Mouse (Mus musculus): ENCODE measurements around the gene Clec1a. TPM values are rescaled to one million over a fixed set of nuclear protein-coding genes. Genes with fewer than 3 reads are reported as not detected.

Clec1a gene
- total RNA-seq, 2 experiments from 2014 or later = 11.1 to 11.4 TPM

- no peak for DNase-seq
These were observed 45.8 kb downstream of the Clec1a start for GRCm38 (mm10) chr6:129405999-129406398.

DNA sequence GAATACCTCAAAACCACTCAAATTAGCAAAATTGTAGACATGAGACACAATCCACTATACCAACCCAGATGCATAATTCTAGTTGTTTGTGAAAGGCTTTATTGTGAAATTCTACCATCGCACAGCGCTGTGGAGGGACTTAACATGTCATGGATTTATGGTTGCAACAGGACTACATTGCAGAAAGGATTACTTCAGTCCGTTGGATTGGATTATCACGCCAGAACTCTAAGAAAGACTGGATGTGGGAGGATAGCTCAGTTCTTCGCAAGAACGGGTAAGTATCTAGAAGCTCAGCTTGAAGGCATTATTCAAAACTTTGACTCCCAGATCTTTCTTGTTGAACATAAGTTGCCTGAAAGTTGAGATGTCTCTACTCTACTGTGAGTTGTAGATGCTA is 48.4 kb downstream of the Clec1a start:
- no peak for DNase-seq

DNA sequence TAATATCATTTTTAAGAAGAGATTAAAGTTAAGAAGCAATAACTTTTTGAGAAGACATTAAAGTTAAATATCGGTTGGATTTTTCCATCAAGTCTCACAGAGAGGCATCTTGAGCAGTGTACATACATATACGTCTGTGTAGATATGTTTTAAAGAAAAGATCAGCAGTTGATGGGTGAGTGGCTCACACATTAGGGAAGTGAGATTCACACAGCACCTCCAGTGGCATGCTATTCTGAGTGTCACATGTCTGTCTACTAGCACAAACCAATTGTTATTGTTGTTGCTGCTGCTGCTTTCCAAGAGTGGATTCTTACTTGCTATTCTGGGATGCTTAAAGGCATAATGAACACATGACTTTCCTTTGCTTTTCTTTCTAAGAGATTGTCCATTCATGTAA is 49.4 kb downstream of the Clec1a start:
- DNase-seq = no peak

GRCm38 (mm10) chr6:129399945-129400344 is 51.9 kb downstream of the Clec1a start:
- peak; percentile 54 to 65 for DNase-seq

DNA sequence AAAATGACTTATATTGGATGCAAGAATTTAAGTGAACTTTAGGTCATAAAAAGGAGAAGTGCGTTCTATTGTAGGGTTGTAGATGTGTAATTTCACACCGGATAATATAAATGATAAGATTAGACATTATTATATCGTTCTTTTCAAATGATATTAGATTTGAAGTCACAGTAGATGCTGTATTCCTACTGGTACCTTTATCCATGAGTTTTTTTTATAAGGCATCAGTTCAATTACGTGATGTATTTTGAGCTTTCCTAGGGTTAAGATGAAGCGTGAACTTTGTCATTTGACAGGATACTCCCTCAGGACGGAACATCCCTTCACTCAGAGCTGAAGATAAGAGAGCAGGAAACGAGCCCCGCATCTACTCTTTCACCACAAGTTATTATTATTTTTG is 54.8 kb downstream of the Clec1a start, which contains the start of gene Clec1b:
Gene Clec1b, plus strand, starts transcription at position 301 of the 400 bp plus-strand sequence.
- DNase-seq = no peak

- no peak for DNase-seq
These were observed 58.1 kb downstream of the Clec1a start for GRCm38 (mm10) chr6:129393732-129394131.

DNA sequence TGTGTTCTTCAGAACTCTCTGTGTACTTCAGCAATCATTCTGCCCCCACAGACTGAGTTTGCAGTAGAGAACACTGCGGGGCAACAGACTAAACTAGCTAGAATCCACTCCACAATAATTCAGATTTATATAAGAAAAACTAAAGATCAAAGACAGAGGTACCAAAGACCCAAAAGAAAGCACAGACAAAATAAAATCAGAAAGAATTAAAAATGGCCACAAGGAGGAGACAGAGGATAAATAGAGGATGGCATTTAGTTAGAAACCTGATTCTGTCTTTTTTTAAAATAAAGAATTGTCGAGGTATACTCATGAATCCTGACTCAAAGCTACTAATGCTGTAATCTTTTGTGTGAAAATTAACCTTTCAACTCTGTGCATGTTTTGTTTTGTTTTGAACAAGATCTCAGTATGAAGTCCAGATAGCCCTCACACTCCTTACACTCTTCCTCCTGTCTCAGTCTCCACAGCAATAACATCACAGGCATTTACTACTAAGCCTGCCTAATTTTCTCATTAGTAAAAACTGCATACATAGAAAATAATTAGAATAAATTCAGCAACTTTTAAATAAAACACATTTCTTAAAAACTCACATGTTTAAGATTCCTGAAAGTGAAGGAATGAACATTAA is 58.6 kb downstream of the Clec1a start:
- peak in 1 of 2 experiments; percentile 55 for DNase-seq

- no peak for DNase-seq
These were observed 66.0 kb downstream of the Clec1a start, which contains the start of gene Clec12b for GRCm38 (mm10) chr6:129385774-129386173. Gene Clec12b (minus strand): TSS chr6:129385874.

DNA sequence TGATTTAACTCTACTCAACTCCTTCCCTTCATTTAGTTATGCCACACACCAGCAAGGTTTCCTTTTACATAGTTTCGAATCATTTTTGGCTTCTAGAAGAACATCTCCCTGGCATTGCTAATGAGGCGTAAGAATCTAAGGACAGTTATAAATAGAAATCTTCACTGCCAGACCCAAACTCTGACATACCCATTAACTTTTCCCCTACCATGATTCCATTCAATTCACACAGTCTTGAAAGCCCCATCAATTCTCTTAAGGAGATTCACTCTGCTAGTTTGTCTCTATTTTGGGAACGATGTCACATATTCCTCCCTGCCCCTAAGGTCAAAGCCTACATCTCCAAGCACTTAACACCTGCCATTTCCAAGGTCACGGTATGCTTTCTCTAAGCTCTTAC is 66.8 kb downstream of the Clec1a start:
- DNase-seq = no peak

DNA sequence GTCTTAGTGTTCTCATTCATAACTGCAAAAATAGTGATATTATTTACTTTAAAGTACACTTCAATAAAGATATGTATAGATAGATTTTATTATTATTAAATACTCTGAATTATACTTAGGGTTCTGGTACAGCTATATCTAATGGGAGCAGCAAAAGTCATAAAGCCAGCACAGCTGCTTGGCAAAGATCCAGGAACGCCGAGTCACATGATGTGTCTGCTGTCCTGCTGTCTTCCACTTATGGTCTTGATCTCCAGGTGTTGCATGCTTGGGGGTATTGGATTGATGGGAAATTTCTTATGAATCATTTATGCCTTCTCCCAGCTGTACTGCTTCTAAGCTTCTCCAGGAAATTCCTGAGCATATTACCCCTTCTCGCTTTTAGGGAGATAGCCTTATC is 68.3 kb downstream of the Clec1a start:
- no peak for DNase-seq

DNA sequence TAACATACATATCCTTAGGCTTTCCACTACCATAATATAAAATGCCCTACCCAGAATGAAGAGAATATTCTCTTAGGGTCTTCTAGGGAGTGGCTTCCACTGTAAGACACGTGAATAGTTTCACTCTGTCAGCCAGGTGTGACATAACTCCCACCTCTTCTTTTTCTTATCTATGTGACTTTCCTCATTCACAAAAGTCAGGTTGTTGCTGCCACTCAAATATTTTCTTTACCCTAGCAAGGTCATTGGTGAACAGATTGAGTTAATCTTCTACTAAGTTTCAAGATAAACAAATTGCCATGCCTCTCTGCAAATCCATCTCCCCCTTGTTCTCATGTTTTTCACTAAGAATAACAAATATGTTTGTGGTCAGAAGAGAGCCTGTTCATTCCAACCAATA is 70.1 kb downstream of the Clec1a start:
- no peak for DNase-seq

DNA sequence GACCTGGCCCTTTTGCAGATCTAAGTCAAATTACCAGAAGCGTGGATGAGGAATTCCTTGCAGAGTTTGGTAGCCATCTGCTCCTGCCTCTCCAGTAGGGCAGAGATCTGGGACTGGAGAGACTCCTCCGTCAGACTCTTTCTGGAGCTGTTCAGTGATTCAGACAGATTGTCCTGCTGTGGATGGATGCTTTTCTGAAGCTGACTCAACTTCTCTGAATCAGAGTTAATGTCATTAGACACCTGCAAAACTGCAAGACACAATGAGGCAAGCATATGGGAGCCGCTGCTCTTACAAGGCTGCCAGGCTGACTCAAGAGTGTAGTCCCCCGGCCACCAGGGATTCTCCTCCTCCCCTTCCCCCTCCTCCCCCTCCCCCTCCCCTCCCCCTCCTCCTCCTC is 71.3 kb downstream of the Clec1a start:
- no peak for DNase-seq

DNA sequence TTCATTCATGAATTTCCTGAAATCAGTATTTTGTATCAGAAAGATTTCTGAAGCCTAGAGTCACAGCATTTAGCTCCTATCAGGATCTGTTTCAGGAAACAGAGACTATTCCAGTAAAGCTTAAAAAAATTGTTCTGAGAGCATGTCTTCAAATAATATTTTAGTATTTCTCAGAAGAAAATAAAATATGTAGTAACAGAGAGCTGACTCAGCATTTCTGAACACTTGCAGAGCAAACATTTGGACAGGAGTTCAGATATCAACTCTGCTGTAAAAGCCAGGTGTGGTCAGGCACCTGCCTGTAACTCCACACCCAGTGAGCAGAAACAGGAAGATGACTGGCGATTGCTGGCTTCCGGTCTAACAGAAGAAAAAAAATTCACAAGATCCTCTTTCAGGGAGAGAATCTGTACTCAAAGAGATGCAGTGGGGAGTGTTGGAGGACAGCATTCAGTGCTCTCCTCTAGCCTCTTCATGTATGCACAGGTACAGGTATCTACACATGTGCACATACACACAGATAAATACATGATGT is 76.8 kb downstream of the Clec1a start:
- no peak for DNase-seq

Other genes starting within 250 kb of the Clec1a start
- gene Cd69, start 176.6 kb downstream of the Clec1a start, total RNA-seq (2021) = 1 to 10 TPM in 1 of 2 experiments, under 1 TPM in 1; 0.17 to 1.6 TPM
- gene 4922502D21Rik, start 120.2 kb downstream of the Clec1a start, total RNA-seq (2021) = not detected
- under 1 TPM; 0.85 to 0.94 TPM for gene Clec12a, start 109.3 kb downstream of the Clec1a start, total RNA-seq (2021)
- gene Clec12b, start 66.1 kb downstream of the Clec1a start, total RNA-seq (2021) = not detected
- 1 to 10 TPM; 1.0 to 1.2 TPM for gene Clec1b, start 54.7 kb downstream of the Clec1a start, total RNA-seq (2021)
- gene Clec9a, start 43.1 kb downstream of the Clec1a start, total RNA-seq (2021) = under 1 TPM in 1 of 2 experiments, not detected in 1; 0.62 TPM
- not detected for gene Olr1, start 55.2 kb upstream of the Clec1a start, total RNA-seq (2021)
- not detected for gene Tmem52b, start 60.6 kb upstream of the Clec1a start, total RNA-seq (2021)
- gene Gabarapl1, start 81.2 kb upstream of the Clec1a start, total RNA-seq (2021) = 100 to 1,000 TPM; 149 to 199 TPM
- under 1 TPM in 1 of 2 experiments, not detected in 1; 0.30 TPM for gene Klre1, start 125.9 kb upstream of the Clec1a start, total RNA-seq (2021)
- 1 to 10 TPM in 1 of 2 experiments, not detected in 1; 1.1 TPM for gene Klrd1, start 139.8 kb upstream of the Clec1a start, total RNA-seq (2021)
- under 1 TPM; 0.26 to 0.57 TPM for gene Klrk1, start 171.9 kb upstream of the Clec1a start, total RNA-seq (2021)
- not detected for gene Klrc3, start 191.3 kb upstream of the Clec1a start, total RNA-seq (2021)
- not detected for gene Klrc2, start 208.7 kb upstream of the Clec1a start, total RNA-seq (2021)
- gene Klrc1, start 227.0 kb upstream of the Clec1a start, total RNA-seq (2021) = under 1 TPM in 1 of 2 experiments, not detected in 1; 0.27 TPM

All from heart, adult 18-20 months (tissue).